Mouse (Mus musculus) MEL (cell line): ENCODE data around the gene Itfg1. TPM values are rescaled to one million over a fixed set of nuclear protein-coding genes. Genes with fewer than 3 reads are reported as not detected.

Experiments
- DNase-seq: peaks from one replicate; pipeline ENCODE4 v3.0.0; 2011; ENCODE audit warnings: low read depth, low spot score
- H3K27ac ChIP-seq: 2 replicates; pipeline ENCODE4 v1.5.1; 2012; ENCODE audit warnings: low read depth, mild to moderate bottlenecking, control low read depth, low read length, moderate library complexity; ENCODE audit not compliant: control insufficient read depth
- H3K27me3 ChIP-seq, 2 experiments: fragments of 150-350 bp in 1 of 2; sonication (generic) in 1 of 2; 2 replicates each; pipeline ENCODE4 v1.6.1; 2012; ENCODE audit warnings: low read length in 2 of 2, mild to moderate bottlenecking in 2 of 2, improper control_type of control experiment in 1 of 2, moderate library complexity in 1 of 2; ENCODE audit not compliant: insufficient read depth in 2 of 2, control insufficient read depth in 1 of 2
- H3K36me3 ChIP-seq, 2 experiments: 2 replicates each; pipeline ENCODE4 v1.6.1; 2012 to 2014; ENCODE audit warnings: low read length in 2 of 2, improper control_type of control experiment in 1 of 2, inconsistent platforms in 1 of 2, mild to moderate bottlenecking in 1 of 2; ENCODE audit not compliant: insufficient read depth in 2 of 2, control insufficient read depth in 1 of 2
- H3K4me1 ChIP-seq, 2 experiments: fragments of 150-350 bp in 1 of 2; sonication (generic) in 1 of 2; 2 replicates each; pipeline ENCODE4 v1.6.1; 2012; ENCODE audit warnings: low read length in 2 of 2, improper control_type of control experiment in 1 of 2, mild to moderate bottlenecking in 1 of 2; ENCODE audit not compliant: insufficient read depth in 2 of 2, control insufficient read depth in 1 of 2
- H3K4me3 ChIP-seq, 2 experiments: fragments of 150-350 bp in 1 of 2; sonication (generic) in 1 of 2; 2 replicates each; pipeline ENCODE4 v1.5.1; 2012; ENCODE audit warnings: low read depth in 2 of 2, low read length in 2 of 2, mild to moderate bottlenecking in 2 of 2, moderate library complexity in 2 of 2, control low read depth in 1 of 2, improper control_type of control experiment in 1 of 2; ENCODE audit not compliant: control insufficient read depth in 1 of 2, insufficient read depth in 1 of 2
- H3K79me2 ChIP-seq: 2 replicates; pipeline ENCODE4 v1.6.1; 2012; ENCODE audit warnings: mild to moderate bottlenecking, low read length, moderate library complexity; ENCODE audit not compliant: control insufficient read depth, poor library complexity, insufficient read depth
- H3K9ac ChIP-seq: 2 replicates; pipeline ENCODE4 v1.6.1; 2012; ENCODE audit warnings: low read depth, mild to moderate bottlenecking, control low read depth, low read length, moderate library complexity; ENCODE audit not compliant: control insufficient read depth, poor library complexity, severe bottlenecking
- H3K9me3 ChIP-seq: fragments of 150-350 bp; sonication (generic); replicated peaks from 2 replicates; pipeline ENCODE4 v1.6.1; 2012; ENCODE audit warnings: mild to moderate bottlenecking, low read length, improper control_type of control experiment, moderate library complexity; ENCODE audit not compliant: insufficient read depth
- CTCF ChIP-seq, 3 experiments: IDR thresholded peaks in 2 of 3; conservative IDR thresholded peaks in 1 of 3; 2 replicates each; pipeline ENCODE4 v1.5.1; 2011 to 2012; ENCODE audit warnings: low read length in 3 of 3, low read depth in 2 of 3, mild to moderate bottlenecking in 2 of 3, improper control_type of control experiment in 1 of 3, inconsistent platforms in 1 of 3, mixed read lengths in 1 of 3, moderate library complexity in 1 of 3; ENCODE audit not compliant: control insufficient read depth in 1 of 3, insufficient read depth in 1 of 3, poor library complexity in 1 of 3, severe bottlenecking in 1 of 3
- E2F4 ChIP-seq: IDR thresholded peaks from 2 replicates; pipeline ENCODE4 v1.6.1; 2011; ENCODE audit warnings: low read depth, low read length, improper control_type of control experiment, borderline replicate concordance
- EP300 ChIP-seq, 2 experiments: IDR thresholded peaks; 2 replicates each; pipeline ENCODE4 v1.6.1; 2011; ENCODE audit warnings: improper control_type of control experiment in 2 of 2, low read length in 2 of 2, low read depth in 1 of 2, mild to moderate bottlenecking in 1 of 2
- ETS1 ChIP-seq: IDR thresholded peaks from 2 replicates; pipeline ENCODE4 v1.6.1; 2012; ENCODE audit warnings: low read depth, mild to moderate bottlenecking, inconsistent platforms, low read length, improper control_type of control experiment, moderate library complexity
- GATA1 ChIP-seq: IDR thresholded peaks from 2 replicates; pipeline ENCODE4 v1.6.1; 2011; ENCODE audit warnings: low read depth, low read length, improper control_type of control experiment
- KAT2A ChIP-seq: conservative IDR thresholded peaks from 2 replicates; pipeline ENCODE4 v1.6.1; 2012; ENCODE audit warnings: low read depth, low read length, improper control_type of control experiment, inconsistent platforms
- MAFK ChIP-seq: IDR thresholded peaks from 2 replicates; pipeline ENCODE4 v1.6.1; 2011; ENCODE audit warnings: low read depth, mild to moderate bottlenecking, low read length, improper control_type of control experiment, borderline replicate concordance
- MEF2A ChIP-seq: IDR thresholded peaks from 2 replicates; pipeline ENCODE4 v1.6.1; 2014; ENCODE audit warnings: low read depth, mild to moderate bottlenecking, inconsistent platforms, low read length, improper control_type of control experiment; ENCODE audit not compliant: poor library complexity, insufficient replicate concordance, severe bottlenecking; ENCODE audit errors: extremely low read depth
- MXI1 ChIP-seq: IDR thresholded peaks from 2 replicates; pipeline ENCODE4 v1.6.1; 2011; ENCODE audit warnings: mild to moderate bottlenecking, low read depth, low read length, improper control_type of control experiment
- POLR2AphosphoS5 ChIP-seq: IDR thresholded peaks from 2 replicates; pipeline ENCODE4 v1.6.1; 2012; ENCODE audit warnings: low read depth, borderline replicate concordance, mild to moderate bottlenecking, inconsistent platforms, low read length, moderate library complexity, mixed read lengths
- RCOR1 ChIP-seq: IDR thresholded peaks from 2 replicates; pipeline ENCODE4 v1.6.1; 2012; ENCODE audit warnings: low read depth, mild to moderate bottlenecking, inconsistent platforms, low read length, improper control_type of control experiment
- SIN3A ChIP-seq: IDR thresholded peaks from 2 replicates; pipeline ENCODE4 v1.6.1; 2012; ENCODE audit warnings: low read length, improper control_type of control experiment, inconsistent platforms
- SMC3 ChIP-seq: IDR thresholded peaks from 2 replicates; pipeline ENCODE4 v1.6.1; 2011; ENCODE audit warnings: low read depth, low read length, improper control_type of control experiment
- TAL1 ChIP-seq: IDR thresholded peaks from 2 replicates; pipeline ENCODE4 v1.6.1; 2012; ENCODE audit warnings: mild to moderate bottlenecking, inconsistent platforms, low read length, moderate library complexity, mixed read lengths
- TBP ChIP-seq: IDR thresholded peaks from 2 replicates; pipeline ENCODE4 v1.8.0; 2011; ENCODE audit warnings: low read depth, low read length, improper control_type of control experiment
- TCF12 ChIP-seq: IDR thresholded peaks from 2 replicates; pipeline ENCODE4 v1.6.1; 2014; ENCODE audit warnings: low read depth, mild to moderate bottlenecking, inconsistent platforms, low read length, improper control_type of control experiment, moderate library complexity
- USF1 ChIP-seq: IDR thresholded peaks from 2 replicates; pipeline ENCODE4 v1.6.1; 2014; ENCODE audit warnings: low read depth, mild to moderate bottlenecking, inconsistent platforms, low read length, improper control_type of control experiment, moderate library complexity
- USF2 ChIP-seq, 2 experiments: IDR thresholded peaks; 2 replicates each; pipeline ENCODE4 v1.6.1; 2011 to 2012; ENCODE audit warnings: improper control_type of control experiment in 2 of 2, low read length in 2 of 2, borderline replicate concordance in 1 of 2, inconsistent platforms in 1 of 2, low read depth in 1 of 2, mild to moderate bottlenecking in 1 of 2; ENCODE audit not compliant: insufficient read depth in 1 of 2
- ZC3H11A ChIP-seq: IDR thresholded peaks from 2 replicates; pipeline ENCODE4 v1.6.1; 2012; ENCODE audit warnings: low read depth, mild to moderate bottlenecking, inconsistent platforms, low read length, improper control_type of control experiment
- ZKSCAN1 ChIP-seq: IDR thresholded peaks from 2 replicates; pipeline ENCODE4 v1.6.1; 2012; ENCODE audit warnings: low read depth, mild to moderate bottlenecking, inconsistent platforms, low read length, improper control_type of control experiment, moderate library complexity
- ZNF384 ChIP-seq: IDR thresholded peaks from 2 replicates; pipeline ENCODE4 v1.6.1; 2012; ENCODE audit warnings: low read depth, mild to moderate bottlenecking, inconsistent platforms, low read length, improper control_type of control experiment
- polyA plus RNA-seq, 2 experiments: library from polyadenylated mRNA; stranded (reverse) in 1 of 2; unstranded in 1 of 2; fragments of >175 nt in 1 of 2; fragments of >200 nt in 1 of 2; gene quantifications; 2 replicates each; pipeline versions ENCODE4 v1.2.1 to v1.2.4; 2012; ENCODE audit warnings: low replicate concordance in 2 of 2, low read depth in 1 of 2; ENCODE audit not compliant: insufficient read length in 2 of 2, insufficient read depth in 1 of 2, missing spikeins in 1 of 2
- total RNA-seq: library from RNA; depleted of rRNA; stranded (reverse); fragments of 300-350 nt; gene quantifications from 2 replicates; pipeline ENCODE4 v1.2.3, GENCODE M21; 2012

The Itfg1 gene
- total and polyA plus RNA-seq, 3 experiments = 21.8 to 26.7 TPM; not detected in 1

GRCm38 (mm10) chr8:85854220-85855123 lies 13.8 kb upstream of the Itfg1 start:
- H3K27me3 ChIP-seq = no peaks in the 10 kb centered on the region
- no peaks in the 10 kb centered on the region for H3K9me3 ChIP-seq
- H3K4me1 ChIP-seq = peaks cover 0 to 2% of the 10 kb centered on the region in 2 experiments; a peak in 1 of 4 replicates
- H3K9ac ChIP-seq = no peak overlapping the region
- peak; percentile 44 for DNase-seq
- H3K27ac ChIP-seq = no peak overlapping the region
- no peak for TF ChIP-seq TAL1
- TF ChIP-seq ETS1 = no peak
- TF ChIP-seq USF1 = no peak
- no peak for TF ChIP-seq TBP
- no peak for TF ChIP-seq TCF12
- TF ChIP-seq E2F4 = no peak
- no peak for TF ChIP-seq GATA1
- TF ChIP-seq MEF2A = no peak
- no peak for TF ChIP-seq ZC3H11A
- no peak for TF ChIP-seq POLR2AphosphoS5
- no peak for TF ChIP-seq ZKSCAN1
- no peak for TF ChIP-seq KAT2A
- TF ChIP-seq SIN3A = no peak
- TF ChIP-seq USF2 (IDR thresholded peaks at IDR 0.05; ENCODE audit: borderline replicate concordance in 1 of 2, insufficient read depth in 1 of 2, low read depth in 1 of 2, low read length in 2 of 2) = no peak
- TF ChIP-seq RCOR1 = no peak
- TF ChIP-seq CTCF (IDR thresholded peaks at IDR 0.05 in 2 of 3, conservative IDR thresholded peaks at IDR 0.05 in 1 of 3; ENCODE audit: control insufficient read depth in 1 of 3, insufficient read depth in 1 of 3, low read depth in 2 of 3, low read length in 3 of 3, poor library complexity in 1 of 3, severe bottlenecking in 1 of 3) = no peak
- no peak for TF ChIP-seq ZNF384
- no peak overlapping the region for H3K4me3 ChIP-seq
- no peaks in the 10 kb centered on the region for H3K79me2 ChIP-seq
- peaks cover 1 to 5% of the 10 kb centered on the region in 2 experiments; a peak in 3 of 4 replicates for H3K36me3 ChIP-seq

DNA sequence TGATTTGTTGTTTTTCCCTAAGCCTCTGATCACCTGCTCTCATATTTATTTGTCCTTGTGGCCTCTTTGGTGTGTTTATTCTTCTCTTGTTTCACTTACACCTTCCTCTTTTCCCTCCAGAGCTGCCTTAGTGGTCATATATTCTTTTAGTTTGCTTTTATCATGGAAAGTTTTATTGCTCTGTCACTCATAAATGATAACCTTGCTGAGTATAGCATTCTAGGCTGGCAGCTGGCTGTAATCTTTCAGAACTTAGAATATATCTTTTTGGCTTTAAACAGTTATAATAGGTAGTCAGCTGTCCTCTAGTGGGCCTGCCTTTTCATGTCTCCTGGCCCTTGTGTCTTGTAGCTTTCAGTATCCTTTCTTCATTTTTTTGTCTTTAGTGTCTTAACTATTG lies 5.2 kb upstream of the Itfg1 start:
- Histone ChIP-seq H3K4me1 (peaks cover 4 to 28% of the 10 kb centered on the region in 2 experiments), H3K9me3 (no peaks in the 10 kb centered on the region), H3K9ac (no peak overlapping the region; the same call in 1 of the 2 replicates), H3K27me3 (no peaks in the 10 kb centered on the region), H3K27ac (no peak overlapping the region), H3K79me2 (peaks cover 19% of the 10 kb centered on the region), H3K4me3 (no peak overlapping the region), H3K36me3 (peaks cover 4 to 32% of the 10 kb centered on the region in 2 experiments)
- DNase-seq = peak; percentile 60
- TF ChIP-seq SMC3 (no peak), MXI1 (no peak), ETS1 (peak; percentile 86), SIN3A (0 out of 2 replicates have a peak, but pooled peaks have one; percentile 20), MAFK (0 out of 2 replicates have a peak, but pooled peaks have one; percentile 44), EP300 (IDR thresholded peaks at IDR 0.05; ENCODE audit: low read depth in 1 of 2, low read length in 2 of 2) (peak; percentile 61 to 69; a peak in 3 of 4 replicates), GATA1 (peak; percentile 46; the same call in 1 of the 2 replicates), TCF12 (0 out of 2 replicates have a peak, but pooled peaks have one; percentile 35)
